Comparison of ENCODE assay signal across 10 mouse cellular contexts in genomic region chr5:120457628-120458027, GRCm38 (mm10). TPM values are rescaled to one million over a fixed set of nuclear protein-coding genes. Genes with fewer than 3 reads are reported as not detected.
DNase-seq lines count a peak whose midpoint lies in the region; ATAC-seq lines count a peak whose summit lies in the region.
"Had no signal": no experiment of that assay in that cellular context is flagged by ENCODE, and none has a peak within 500 bp of the region (broad histone marks: within the 10 kb centered on the region; RNA-seq: fewer than 3 reads in every experiment).

No protein-coding gene starts in this region.

- H3K27ac ChIP-seq in hindbrain, embryonic 10.5 days: no peak overlapping the region
- H3K27ac ChIP-seq in hindbrain, embryonic 13.5 days: no peak overlapping the region

- no peak overlapping the region for H3K4me2 ChIP-seq in hindbrain, embryonic 13.5 days

- DNase-seq in hindbrain, embryonic 10.5 days (ENCODE audit: low spot score): peak; percentile 88
- peak; percentile 95 for DNase-seq in ES-CJ7 (ENCODE audit: low read depth, low spot score)
- peak; percentile 40 for DNase-seq in c-Kit-negative CD71-positive TER-119-positive erythroid progenitor cells, embryonic 14.5 days (ENCODE audit: low read depth, low spot score)
- DNase-seq in frontal cortex, postnatal 36 days (ENCODE audit: low spot score in 2 of 2): peak; percentile 59
- DNase-seq in left cerebral cortex, postnatal 4 days: peak; percentile 86
- DNase-seq in retina, adult 2 months (ENCODE audit: low read depth, low spot score): peak; percentile 43
- DNase-seq in yolk sac, embryonic 10.5 days (ENCODE audit: low spot score): peak; percentile 86

- WGBS in hindbrain, embryonic 10.5 days: 6% methylated on average over 9 of the region's 9 CpGs
- 4% methylated on average over 9 of the region's 9 CpGs for WGBS in hindbrain, embryonic 13.5 days

- peaks cover 11% of the 10 kb centered on the region; the same call in 1 of the 2 replicates for H3K4me1 ChIP-seq in hindbrain, embryonic 10.5 days (replicated peaks)
- peaks cover 13% of the 10 kb centered on the region; the same call in 1 of the 2 replicates for H3K4me1 ChIP-seq in hindbrain, embryonic 13.5 days (replicated peaks)

- ATAC-seq in hindbrain, embryonic 13.5 days (ENCODE audit: low FRiP score): no peak

- H3K36me3 ChIP-seq in hindbrain, embryonic 10.5 days: no peaks in the 10 kb centered on the region
- H3K36me3 ChIP-seq in hindbrain, embryonic 13.5 days: no peaks in the 10 kb centered on the region

- intact Hi-C loops in left cerebral cortex, postnatal 4 days (cut with DNase I): loop anchor here (5.0 kb wide), 1 partner anchor 310 kb away; no protein-coding TSS in a partner anchor

- H3K27me3 ChIP-seq in hindbrain, embryonic 10.5 days (ENCODE audit: insufficient read depth, poor library complexity, severe bottlenecking): peaks cover 52% of the 10 kb centered on the region
- H3K27me3 ChIP-seq in hindbrain, embryonic 13.5 days: peaks cover 27% of the 10 kb centered on the region

- H3K9ac ChIP-seq in hindbrain, embryonic 13.5 days: no peak overlapping the region

- no peaks in the 10 kb centered on the region for H3K9me3 ChIP-seq in hindbrain, embryonic 10.5 days
- H3K9me3 ChIP-seq in hindbrain, embryonic 13.5 days: no peaks in the 10 kb centered on the region

- no peak overlapping the region for H3K4me3 ChIP-seq in hindbrain, embryonic 10.5 days
- H3K4me3 ChIP-seq in hindbrain, embryonic 13.5 days: no peak overlapping the region
- H3K4me3 ChIP-seq: myocyte had no signal

RNA-seq across cellular contexts. Expression of gene Sdsl, which starts 15.0 kb away (rescaled TPM):
- polyA plus RNA-seq in hindbrain, embryonic 10.5 days (2016; fragmentation: Nextera tagmentation; extraction: Ambion mirVana): 6.2 and 7.9 TPM in 2 replicates
- 6.4 and 6.7 TPM in 2 replicates for polyA plus RNA-seq in hindbrain, embryonic 13.5 days (2015; fragmentation: Nextera tagmentation; extraction: Ambion mirVana)
- 1 to 10 TPM; 2.4 to 3.7 TPM for total RNA-seq in left cerebral cortex, postnatal 4 days (2021)

RNA-seq across cellular contexts. Expression of gene Sds, which starts 18.7 kb away (rescaled TPM):
- polyA plus RNA-seq in hindbrain, embryonic 10.5 days (2016; fragmentation: Nextera tagmentation; extraction: Ambion mirVana): not detected in 2 replicates
- not detected in 2 replicates for polyA plus RNA-seq in hindbrain, embryonic 13.5 days (2015; fragmentation: Nextera tagmentation; extraction: Ambion mirVana)
- total RNA-seq in left cerebral cortex, postnatal 4 days (2021): not detected
- polyA plus RNA-seq: frontal cortex, adult 2 months; myocyte had no signal

RNA-seq across cellular contexts. Expression of gene Lhx5, which starts 26.1 kb away (rescaled TPM):
- polyA plus RNA-seq in hindbrain, embryonic 10.5 days (2016; fragmentation: Nextera tagmentation; extraction: Ambion mirVana): 12.1 and 34.0 TPM in 2 replicates
- 48.9 and 50.7 TPM in 2 replicates for polyA plus RNA-seq in hindbrain, embryonic 13.5 days (2015; fragmentation: Nextera tagmentation; extraction: Ambion mirVana)
- 1 to 10 TPM in 1 of 2 experiments, under 1 TPM in 1; 0.86 to 1.4 TPM for total RNA-seq in left cerebral cortex, postnatal 4 days (2021)
- polyA plus RNA-seq: myocyte had no signal

RNA-seq across cellular contexts. Expression of gene Plbd2, which starts 45.8 kb away (rescaled TPM):
- polyA plus RNA-seq in hindbrain, embryonic 10.5 days (2016; fragmentation: Nextera tagmentation; extraction: Ambion mirVana): 42.5 and 43.0 TPM in 2 replicates
- 31.8 and 32.3 TPM in 2 replicates for polyA plus RNA-seq in hindbrain, embryonic 13.5 days (2015; fragmentation: Nextera tagmentation; extraction: Ambion mirVana)
- 10 to 100 TPM; 38.8 to 43.9 TPM for total RNA-seq in left cerebral cortex, postnatal 4 days (2021)

RNA-seq across cellular contexts. Expression of gene Slc8b1, which starts 53.3 kb away (rescaled TPM):
- polyA plus RNA-seq in hindbrain, embryonic 10.5 days (2016; fragmentation: Nextera tagmentation; extraction: Ambion mirVana): 4.4 and 5.8 TPM in 2 replicates
- polyA plus RNA-seq in hindbrain, embryonic 13.5 days (2015; fragmentation: Nextera tagmentation; extraction: Ambion mirVana): 2.5 and 4.1 TPM in 2 replicates
- 1 to 10 TPM; 3.3 to 4.6 TPM for total RNA-seq in left cerebral cortex, postnatal 4 days (2021)

Comparison
In these comparisons a context has a peak if more than half of its experiments do, and no peak if none do; other contexts are left out.
1. DNase-seq: peak in every context shown above with its lines; median percentile 95 in ES-CJ7; 88 in hindbrain, embryonic 10.5 days; 86 in left cerebral cortex, postnatal 4 days; 86 in yolk sac, embryonic 10.5 days; 59 in frontal cortex, postnatal 36 days; 43 in retina, adult 2 months; 40 in c-Kit-negative CD71-positive TER-119-positive erythroid progenitor cells, embryonic 14.5 days.